Mouse (Mus musculus) cerebellum, adult (tissue): ENCODE measurements around the gene Krt4.

Source experiments
- ATAC-seq: cut with Nextera tagmentation; 2 replicates; pipeline ENCODE4 v1.9.2; 2017; ENCODE audit warnings: mild to moderate bottlenecking, moderate library complexity, mixed read lengths; ENCODE audit not compliant: insufficient number of reproducible peaks, low FRiP score, low TSS enrichment

Krt4 gene

DNA sequence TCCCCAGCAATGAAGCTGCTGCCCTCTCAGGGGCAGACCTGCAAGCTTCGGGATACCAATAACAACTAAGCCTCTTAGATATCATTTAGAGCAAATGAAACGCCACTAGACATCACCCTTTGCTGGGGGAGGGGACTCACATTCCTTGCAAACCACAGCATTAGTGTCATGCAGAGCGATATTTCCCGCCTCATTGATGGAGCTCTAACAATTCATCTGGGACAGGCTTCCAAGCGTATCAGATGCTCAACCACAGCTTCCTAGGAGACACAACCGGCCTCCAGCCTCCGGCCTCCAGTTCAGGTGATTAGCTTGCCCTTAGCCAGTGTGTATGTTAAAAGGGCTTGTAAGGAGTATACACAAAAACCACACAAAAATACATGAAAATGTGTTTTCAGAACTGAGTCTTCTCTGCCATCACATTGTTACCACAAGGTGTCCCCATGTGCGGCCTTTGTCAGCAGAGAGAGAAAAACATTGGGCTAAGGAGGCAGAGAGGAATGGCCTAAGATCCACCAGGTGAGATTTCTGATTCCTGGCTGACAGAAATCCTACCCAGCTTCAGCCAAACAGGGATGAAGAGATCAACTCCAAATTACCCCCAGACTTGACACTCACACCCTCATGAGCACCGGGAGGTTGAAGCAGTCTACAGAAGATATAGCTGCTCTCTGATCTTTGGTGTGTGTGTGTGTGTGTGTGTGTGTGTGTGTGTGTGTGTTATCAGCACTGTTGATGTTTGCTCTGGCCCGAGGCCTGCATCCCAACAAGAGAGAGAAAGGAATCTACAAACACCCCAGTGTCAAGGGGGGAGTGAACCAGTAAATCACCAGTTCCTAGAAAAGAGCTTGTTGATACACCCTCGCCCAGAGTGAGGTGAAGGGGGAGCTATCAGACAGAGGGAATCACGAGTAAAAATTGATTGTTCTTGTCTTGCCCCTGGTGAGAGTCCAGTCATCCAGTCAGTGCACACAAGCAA lies 22.1 kb downstream of the Krt4 start:
- ATAC-seq = no peak

DNA sequence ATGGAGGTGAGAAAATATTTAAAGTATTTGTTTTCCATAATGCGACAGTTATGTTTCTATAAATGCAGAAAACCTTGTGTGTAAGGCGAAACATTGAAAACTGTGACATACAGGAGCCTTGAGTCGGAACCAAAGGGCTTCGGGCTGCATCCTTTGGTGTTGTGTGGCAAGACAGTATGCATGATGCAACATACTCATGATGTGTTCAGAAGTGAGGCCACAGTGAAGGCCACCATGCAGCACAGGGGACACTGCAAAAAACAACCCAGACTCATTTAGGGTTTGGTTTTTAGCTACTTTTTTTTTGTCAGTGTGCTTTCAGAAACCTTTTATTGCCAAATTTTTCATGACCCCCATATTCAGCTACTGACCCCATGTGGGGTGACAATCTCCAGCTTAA lies 29.3 kb downstream of the Krt4 start:
- ATAC-seq = no peak

DNA sequence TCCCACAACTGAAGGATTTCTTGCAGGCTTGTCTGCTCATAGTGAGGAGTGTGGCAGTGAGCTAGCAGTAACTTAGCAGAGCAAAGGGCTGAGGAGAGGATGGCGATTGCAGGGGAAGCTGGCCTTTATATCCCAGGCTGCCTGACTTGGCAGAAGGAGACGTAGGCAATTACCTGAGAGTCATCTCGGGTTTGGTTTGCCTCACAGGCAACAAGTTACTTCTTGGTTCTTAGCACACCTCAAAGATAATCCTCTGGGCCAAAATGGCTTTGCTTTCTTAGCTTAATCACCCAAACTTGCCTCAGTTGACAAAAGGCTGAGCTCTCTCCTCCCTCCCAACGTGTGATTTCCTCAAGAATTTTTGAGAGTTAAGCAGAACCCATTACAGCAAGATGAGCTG lies 31.7 kb downstream of the Krt4 start, which contains the start of gene Krt76:
Gene Krt76, minus strand, starts transcription at position 101 of the 400 bp plus-strand sequence.
- no peak for ATAC-seq

DNA sequence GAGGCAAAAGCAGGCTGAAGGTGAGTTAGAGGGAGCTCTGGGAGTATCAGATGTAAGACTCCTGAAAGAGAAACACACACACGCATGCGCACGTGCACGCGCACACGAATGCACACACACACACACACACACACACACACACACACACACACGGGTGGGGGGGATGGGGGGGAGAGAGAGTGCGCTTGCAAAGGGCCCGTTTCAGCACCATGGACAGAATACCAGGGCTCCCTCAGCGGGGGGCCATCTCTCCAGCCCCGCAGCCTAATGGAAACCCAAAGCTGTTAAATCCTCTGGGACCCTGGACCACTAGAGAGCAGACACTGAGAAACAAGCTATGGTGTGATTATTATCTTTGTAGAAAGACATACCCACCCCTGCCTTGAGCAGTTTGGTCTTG lies 44.8 kb downstream of the Krt4 start:
- ATAC-seq = no peak

- no peak for ATAC-seq
Observed at GRCm38 (mm10) chr15:101878041-101878440, 46.5 kb downstream of the Krt4 start.

- ATAC-seq = no peak
Observed at GRCm38 (mm10) chr15:101874383-101874782, 50.2 kb downstream of the Krt4 start.

- ATAC-seq = no peak
Observed at GRCm38 (mm10) chr15:101873231-101873630, 51.3 kb downstream of the Krt4 start.

DNA sequence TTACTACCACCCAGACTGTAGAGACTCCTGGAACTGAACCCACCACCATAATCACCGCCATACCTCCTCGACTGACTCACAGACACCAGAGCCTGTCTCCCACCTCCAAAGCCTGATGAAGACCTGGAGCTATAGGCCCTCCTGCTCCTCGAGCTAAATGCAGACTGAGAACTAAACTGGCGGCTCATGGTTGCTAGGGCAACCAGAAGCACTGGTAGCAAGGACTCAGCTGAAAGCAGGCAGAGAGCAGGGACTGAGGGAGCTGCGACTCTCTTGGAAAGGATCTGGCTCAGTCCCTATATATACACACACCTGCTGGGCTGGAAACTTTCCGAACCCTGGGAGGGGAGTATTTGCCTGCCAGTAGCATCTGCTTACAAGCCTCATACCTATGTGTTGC lies 55.1 kb downstream of the Krt4 start, which contains the start of gene Krt77:
Gene Krt77, minus strand, starts transcription at position 275 of the 400 bp plus-strand sequence.
- ATAC-seq = no peak
